Mouse (Mus musculus): ENCODE measurements at regions not wholly inside any gene's neighbourhood (a gene's known extent, or its start where the extent isn't known, plus 50 kb on each side); places are given as distances from the start of the nearest gene placed in this dataset.

DNA sequence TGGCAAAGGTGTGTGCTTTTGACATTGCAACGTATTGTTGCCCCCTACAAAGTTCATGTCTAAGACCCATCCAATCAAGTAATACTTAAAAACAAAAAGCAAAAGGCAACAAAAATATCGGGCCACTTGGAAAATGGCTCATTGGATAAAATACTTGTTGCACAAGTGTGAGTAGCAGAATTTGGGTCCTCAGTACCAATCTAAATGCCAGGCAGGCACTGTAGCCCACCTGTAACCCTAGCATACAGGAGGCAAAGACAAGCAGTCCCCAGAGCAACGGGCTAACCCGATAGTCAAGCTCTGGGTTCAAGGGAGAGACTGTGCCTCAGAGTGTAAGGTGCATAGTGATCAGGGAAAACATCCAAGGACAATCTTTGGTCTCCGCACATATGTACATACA lies 167.8 kb downstream of the Spry2 start:
- in situ Hi-C loops (cut with MboI; ENCODE audit: low pct_unique_long_range_greater_than_20kb in 1 of 2, low sequenced_read_pairs in 2 of 2, unreplicated experiment in 1 of 2): no loop called here

- in situ Hi-C loops (cut with MboI; ENCODE audit: low pct_unique_long_range_greater_than_20kb in 1 of 2, low sequenced_read_pairs in 2 of 2, unreplicated experiment in 1 of 2): no loop called here
Measured at GRCm38 (mm10) chr14:105725741-105726140, 170.9 kb downstream of the Spry2 start.

DNA sequence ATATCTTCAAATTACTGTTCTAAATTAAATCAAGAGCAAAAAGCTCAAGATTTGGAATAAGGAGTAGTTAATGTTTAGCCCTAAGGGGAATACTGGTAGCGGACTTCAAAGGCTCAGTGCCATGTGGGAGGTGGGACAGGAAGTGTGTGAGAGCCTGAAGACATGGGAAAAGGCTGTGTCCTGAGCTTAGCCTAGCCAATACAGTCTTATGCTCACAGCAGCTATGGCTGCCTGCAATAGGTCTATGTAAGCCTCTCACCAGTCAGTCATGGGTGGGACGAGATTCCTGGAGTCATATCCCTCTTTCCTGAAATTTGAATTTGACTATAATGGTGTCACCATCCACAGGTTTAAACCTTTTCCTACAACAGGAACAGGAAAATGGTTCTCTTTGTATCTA lies 173.7 kb downstream of the Spry2 start:
- in situ Hi-C loops (cut with MboI; ENCODE audit: low pct_unique_long_range_greater_than_20kb in 1 of 2, low sequenced_read_pairs in 2 of 2, unreplicated experiment in 1 of 2): no loop called here

DNA sequence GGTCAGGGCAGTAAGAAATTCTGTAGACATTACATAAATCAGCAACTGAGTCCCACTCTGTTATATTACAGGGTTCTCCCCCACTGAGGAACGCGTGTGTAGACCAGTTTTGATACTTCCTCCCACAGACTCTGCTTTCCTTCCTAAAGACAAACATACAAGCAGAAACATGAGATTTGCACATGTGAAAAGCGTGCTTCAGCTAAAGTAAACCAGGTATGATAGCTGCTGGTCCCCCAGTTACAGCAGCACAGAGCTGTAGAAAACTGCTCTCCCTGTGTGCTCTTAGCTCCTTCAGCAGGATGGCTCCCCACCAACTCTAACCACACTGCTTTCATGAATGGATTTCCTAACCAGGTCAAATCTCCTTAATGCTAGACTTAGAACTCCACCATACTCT lies 175.0 kb downstream of the Spry2 start:
- in situ Hi-C loops (cut with MboI; ENCODE audit: low pct_unique_long_range_greater_than_20kb in 1 of 2, low sequenced_read_pairs in 2 of 2, unreplicated experiment in 1 of 2): no loop called here

DNA sequence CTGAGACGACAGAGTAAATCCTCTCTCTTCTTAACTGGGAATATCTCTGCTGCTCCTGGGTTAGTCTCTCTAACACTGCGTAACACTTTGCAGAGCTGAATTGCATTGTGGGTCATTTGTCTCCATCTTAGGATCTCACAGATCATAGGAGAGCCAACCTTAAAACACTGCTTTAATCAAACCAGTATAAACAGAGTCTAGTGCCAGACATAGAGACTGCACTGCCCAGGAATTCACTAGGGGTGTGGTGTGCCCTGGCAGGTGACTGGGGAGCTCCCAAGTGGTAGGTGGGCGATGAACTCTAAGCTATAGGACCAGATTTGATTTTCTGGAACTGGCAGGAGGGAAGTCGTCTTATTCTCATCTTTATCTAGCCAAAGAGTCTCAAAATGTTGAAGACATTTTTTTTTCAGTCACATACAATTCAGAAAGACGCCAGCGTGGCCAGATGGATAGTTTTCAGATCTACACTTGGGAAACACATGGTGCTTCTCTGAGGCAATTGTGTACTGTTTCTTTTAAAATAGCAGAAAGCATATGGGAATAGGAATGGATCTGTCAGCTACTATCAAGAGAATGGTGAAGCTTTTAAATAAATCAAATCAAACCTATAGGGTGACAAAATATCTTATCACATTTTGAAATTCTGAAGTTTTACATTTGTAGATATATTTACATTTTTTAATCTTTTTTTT lies 175.7 kb downstream of the Spry2 start:
- in situ Hi-C loops (cut with MboI; ENCODE audit: low pct_unique_long_range_greater_than_20kb in 1 of 2, low sequenced_read_pairs in 2 of 2, unreplicated experiment in 1 of 2): no loop called here

- in situ Hi-C loops (cut with MboI; ENCODE audit: low pct_unique_long_range_greater_than_20kb in 1 of 2, low sequenced_read_pairs in 2 of 2, unreplicated experiment in 1 of 2): no loop called here
Measured at GRCm38 (mm10) chr14:105718676-105719441, 177.8 kb downstream of the Spry2 start.

DNA sequence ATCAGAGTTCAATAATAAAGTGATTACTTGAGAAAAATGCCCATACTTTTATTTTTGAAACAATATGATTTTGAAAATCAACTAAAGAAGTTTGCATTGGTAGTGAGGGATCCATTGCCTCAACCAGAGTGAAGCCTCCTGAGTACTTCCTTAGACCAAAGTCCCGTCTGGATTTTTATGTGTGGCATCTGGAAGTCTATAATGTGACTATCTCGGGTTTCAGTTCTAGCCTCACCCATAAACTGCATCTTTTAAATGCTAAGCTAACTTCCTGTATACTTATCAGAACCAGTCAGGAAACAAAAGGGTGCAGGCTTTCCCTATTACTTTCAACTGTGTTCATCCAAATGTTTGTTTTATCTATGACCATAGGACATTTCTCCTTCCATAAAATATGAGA lies 178.8 kb downstream of the Spry2 start:
- in situ Hi-C loops (cut with MboI; ENCODE audit: low pct_unique_long_range_greater_than_20kb in 1 of 2, low sequenced_read_pairs in 2 of 2, unreplicated experiment in 1 of 2): no loop called here

- in situ Hi-C loops (cut with MboI; ENCODE audit: low pct_unique_long_range_greater_than_20kb in 1 of 2, low sequenced_read_pairs in 2 of 2, unreplicated experiment in 1 of 2): no loop called here
Measured at GRCm38 (mm10) chr14:105708691-105709090, 187.9 kb downstream of the Spry2 start.

GRCm38 (mm10) chr14:105706756-105707155 lies 189.9 kb downstream of the Spry2 start:
- in situ Hi-C loops (cut with MboI; ENCODE audit: low pct_unique_long_range_greater_than_20kb in 1 of 2, low sequenced_read_pairs in 2 of 2, unreplicated experiment in 1 of 2): no loop called here

DNA sequence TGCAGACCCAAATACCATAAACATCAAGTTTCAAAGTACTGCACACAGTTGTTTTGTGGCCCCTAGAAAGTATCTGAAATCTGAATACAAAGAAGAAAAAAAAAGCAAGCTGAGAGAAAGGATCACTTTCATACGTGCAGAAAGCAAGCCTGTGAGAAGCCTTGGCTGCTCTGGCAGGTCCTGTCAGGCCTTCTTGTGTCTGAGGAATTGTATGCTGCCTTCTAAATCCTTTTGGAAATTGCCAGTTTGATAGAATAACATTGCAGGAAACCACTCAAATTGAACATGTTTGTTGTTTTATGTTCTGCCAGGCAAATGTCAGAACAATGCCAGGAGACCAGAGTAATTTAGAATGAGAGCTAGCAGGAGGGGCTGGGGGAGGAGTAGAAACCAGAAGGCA lies 198.0 kb downstream of the Spry2 start:
- in situ Hi-C loops (cut with MboI; ENCODE audit: low pct_unique_long_range_greater_than_20kb in 1 of 2, low sequenced_read_pairs in 2 of 2, unreplicated experiment in 1 of 2): no loop called here

DNA sequence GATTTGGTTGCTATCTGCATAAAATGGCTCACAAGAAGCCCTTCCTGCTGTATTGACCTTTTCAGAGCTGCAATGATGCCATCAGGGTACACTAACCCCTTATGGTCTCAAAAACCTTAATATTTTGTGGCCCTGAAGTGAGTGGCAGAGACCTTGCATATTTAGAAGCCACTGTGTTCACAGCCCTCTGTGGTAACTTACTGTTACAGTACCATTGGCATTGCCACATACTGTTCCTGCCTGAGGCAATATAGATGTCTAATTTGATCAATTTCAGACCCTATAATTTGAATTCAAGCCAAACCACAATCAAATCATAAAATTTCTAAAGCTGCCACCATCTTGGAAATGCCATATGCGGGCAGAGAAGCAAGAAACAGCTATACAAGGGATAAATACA lies 198.5 kb downstream of the Spry2 start:
- in situ Hi-C loops (cut with MboI; ENCODE audit: low pct_unique_long_range_greater_than_20kb in 1 of 2, low sequenced_read_pairs in 2 of 2, unreplicated experiment in 1 of 2): no loop called here

- in situ Hi-C loops (cut with MboI; ENCODE audit: low pct_unique_long_range_greater_than_20kb in 1 of 2, low sequenced_read_pairs in 2 of 2, unreplicated experiment in 1 of 2): no loop called here
Measured at GRCm38 (mm10) chr14:105697398-105697797, 199.2 kb downstream of the Spry2 start.

DNA sequence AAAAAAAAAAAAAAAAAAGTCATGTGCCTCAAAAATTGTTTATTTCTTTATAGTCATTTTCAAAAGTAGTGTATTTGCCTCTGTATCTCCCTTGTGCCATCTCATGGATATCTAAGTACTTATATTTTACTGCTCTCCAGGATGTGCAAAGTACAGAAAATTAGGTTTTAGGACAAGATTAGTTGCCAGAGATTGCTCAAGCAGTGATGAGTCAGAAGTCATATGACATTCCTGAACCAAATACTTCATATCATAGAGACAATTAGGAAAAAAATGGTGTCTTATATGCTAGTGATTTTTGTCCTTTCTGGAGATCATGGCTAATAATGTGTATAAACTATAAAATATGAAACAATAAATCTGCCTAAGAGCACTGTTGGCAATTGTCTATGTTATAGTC lies 201.7 kb downstream of the Spry2 start:
- in situ Hi-C loops (cut with MboI; ENCODE audit: low pct_unique_long_range_greater_than_20kb in 1 of 2, low sequenced_read_pairs in 2 of 2, unreplicated experiment in 1 of 2): no loop called here

DNA sequence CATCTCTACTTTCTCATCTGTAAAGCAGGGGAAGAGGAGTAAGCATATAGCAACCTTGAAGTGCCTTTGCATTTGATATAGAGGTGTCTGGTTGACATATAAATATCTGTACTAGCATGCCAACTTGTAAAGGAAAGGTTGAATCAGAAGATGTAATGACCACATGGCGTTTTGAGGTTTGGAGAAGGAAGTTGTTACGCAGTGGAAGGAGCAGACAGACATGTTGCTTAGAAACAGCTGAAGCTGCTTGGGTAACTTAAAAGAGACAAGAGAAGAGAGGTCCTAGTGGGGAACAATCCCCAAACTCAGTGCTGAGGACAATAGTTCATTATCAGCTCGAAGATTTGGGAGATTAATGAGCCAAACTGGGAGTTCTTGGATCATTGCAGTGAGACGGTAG lies 202.9 kb downstream of the Spry2 start:
- in situ Hi-C loops (cut with MboI; ENCODE audit: low pct_unique_long_range_greater_than_20kb in 1 of 2, low sequenced_read_pairs in 2 of 2, unreplicated experiment in 1 of 2): no loop called here

DNA sequence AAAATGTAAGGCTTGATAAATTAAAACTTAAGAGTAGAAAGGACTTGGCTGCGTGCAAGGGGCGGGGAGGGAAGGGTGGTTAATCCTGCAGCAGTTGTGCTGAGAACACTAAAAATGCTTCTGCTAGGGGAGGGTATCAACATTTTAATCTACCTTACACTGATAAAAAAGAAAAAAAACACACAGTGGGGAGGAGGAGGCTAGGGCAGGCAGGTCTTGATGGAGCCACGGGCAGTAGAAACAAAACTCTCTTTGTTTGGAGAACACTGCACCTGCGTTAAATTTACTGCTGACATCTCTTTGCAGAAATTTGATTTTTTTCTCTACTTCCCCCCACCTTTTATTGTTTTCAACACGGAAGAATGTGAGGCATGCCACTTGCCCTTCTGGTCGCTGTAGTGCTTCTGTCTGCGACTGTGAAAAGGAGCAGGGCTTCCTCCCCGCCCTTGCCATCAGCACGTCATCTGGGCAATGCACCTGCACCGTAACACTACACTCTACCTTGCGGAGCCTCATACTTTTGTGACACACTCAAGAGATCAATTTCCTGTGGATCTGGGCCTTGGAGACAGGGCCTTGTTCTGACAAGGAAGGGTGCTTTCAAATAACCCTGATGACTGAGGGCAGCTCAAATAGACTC lies 211.7 kb downstream of the Spry2 start:
- in situ Hi-C loops (cut with MboI; ENCODE audit: low pct_unique_long_range_greater_than_20kb in 1 of 2, low sequenced_read_pairs in 2 of 2, unreplicated experiment in 1 of 2): no loop called here

GRCm38 (mm10) chr14:105684329-105684728 lies 212.3 kb downstream of the Spry2 start:
- in situ Hi-C loops (cut with MboI; ENCODE audit: low pct_unique_long_range_greater_than_20kb in 1 of 2, low sequenced_read_pairs in 2 of 2, unreplicated experiment in 1 of 2): no loop called here

DNA sequence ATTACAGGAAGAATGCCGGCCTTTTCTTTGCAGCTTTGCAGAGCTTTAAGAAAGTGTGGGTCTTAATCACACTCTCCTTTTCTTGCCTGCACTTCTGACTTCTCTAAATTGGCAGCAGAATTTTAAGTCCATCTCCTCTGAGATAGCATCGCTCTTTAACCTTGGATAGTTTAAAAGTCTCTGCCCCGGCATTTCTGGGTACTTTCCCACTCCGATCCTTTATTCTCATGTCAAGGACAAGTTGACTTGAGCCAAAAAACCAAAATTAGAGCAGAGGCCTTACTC lies 220.0 kb downstream of the Spry2 start:
- in situ Hi-C loops (cut with MboI; ENCODE audit: low pct_unique_long_range_greater_than_20kb in 1 of 2, low sequenced_read_pairs in 2 of 2, unreplicated experiment in 1 of 2): no loop called here

DNA sequence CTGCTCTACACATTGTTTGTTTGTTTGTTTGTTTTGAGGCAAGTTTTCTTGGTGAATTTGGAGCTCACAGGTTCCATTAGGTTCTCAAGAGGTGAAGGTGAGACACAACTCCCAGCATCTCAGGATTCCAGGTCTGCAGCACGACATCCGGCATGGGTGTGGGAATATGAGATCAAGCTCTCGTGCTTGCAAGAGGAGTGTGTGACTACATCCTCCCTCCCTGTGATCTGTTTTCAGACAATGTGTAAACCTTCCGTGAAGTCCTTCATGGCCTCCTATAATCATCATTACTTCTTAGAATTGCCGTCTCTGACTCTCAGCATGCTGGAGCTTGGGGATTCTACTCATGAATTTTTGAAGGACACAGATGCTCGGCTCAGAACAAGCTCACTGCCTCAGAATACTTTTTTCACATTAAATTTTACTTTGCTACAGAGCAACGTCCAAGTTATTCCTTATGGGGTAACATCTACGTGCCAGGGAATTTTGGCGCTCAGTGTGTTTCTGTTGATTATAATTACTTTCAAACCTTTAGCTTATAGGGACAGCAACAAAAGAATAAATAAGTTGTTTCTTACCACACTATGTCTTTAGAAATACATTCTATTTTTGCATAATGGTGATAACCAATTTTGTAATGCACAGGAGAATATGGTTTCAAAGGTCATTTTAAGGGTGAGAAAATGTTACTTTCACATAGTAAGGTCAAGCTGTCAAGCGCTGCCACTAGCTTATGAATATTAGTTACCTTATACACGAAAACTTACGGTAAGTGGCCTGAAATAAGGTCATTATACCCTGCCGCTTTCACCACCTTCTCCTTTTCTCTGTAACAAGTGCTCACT lies 220.6 kb downstream of the Spry2 start:
- in situ Hi-C loops (cut with MboI; ENCODE audit: low pct_unique_long_range_greater_than_20kb in 1 of 2, low sequenced_read_pairs in 2 of 2, unreplicated experiment in 1 of 2): no loop called here

DNA sequence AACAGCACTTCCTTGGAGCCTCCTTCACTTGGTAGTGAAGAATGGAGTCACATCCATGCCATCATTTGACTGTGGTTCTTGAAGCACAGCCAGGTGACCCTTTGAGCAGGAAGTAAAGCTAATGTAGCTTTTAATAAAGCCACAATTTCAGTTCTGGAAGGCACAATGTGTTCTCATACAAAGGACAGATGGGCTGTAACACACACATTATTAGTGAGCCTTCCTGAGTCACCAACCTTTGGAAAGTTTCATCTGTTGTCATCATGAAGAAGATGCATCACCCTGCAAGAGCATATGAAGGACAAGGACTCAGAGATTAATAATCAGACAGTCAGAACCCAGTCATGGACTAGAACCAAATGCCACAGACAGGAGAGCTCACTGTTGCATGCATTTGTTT lies 221.6 kb downstream of the Spry2 start:
- in situ Hi-C loops (cut with MboI; ENCODE audit: low pct_unique_long_range_greater_than_20kb in 1 of 2, low sequenced_read_pairs in 2 of 2, unreplicated experiment in 1 of 2): no loop called here

Data from mouse embryonic stem cell (cell line).